Mouse (Mus musculus) intestine, embryonic 16.5 days (tissue): Measurements from ENCODE around the gene Speer4c. TPM values are rescaled to one million over a fixed set of nuclear protein-coding genes. Genes with fewer than 3 reads are reported as not detected.
"Not testable (repeated sequence)": the region's sequence is repeated elsewhere in the genome, so short reads cannot be mapped to it uniquely, and the experiment has no call there.

Experiments used
- ATAC-seq: fragments of 200-750 bp; cut with Nextera tagmentation; 2 replicates; pipeline ENCODE4 v1.8.0; 2017; ENCODE audit warnings: moderate TSS enrichment, moderate library complexity
- H3K27ac ChIP-seq: fragments of 300-500 bp; sonication (generic); 2 replicates; pipeline ENCODE4 v1.5.1; 2014; ENCODE audit warnings: mild to moderate bottlenecking, low read length
- H3K27me3 ChIP-seq: fragments of 300-500 bp; sonication (generic); replicated peaks from 2 replicates; pipeline ENCODE4 v1.6.1; 2014; ENCODE audit warnings: low read length, control low read depth, mixed read lengths; ENCODE audit not compliant: control insufficient read depth, insufficient read depth
- H3K36me3 ChIP-seq: fragments of 300-500 bp; sonication (generic); 2 replicates; pipeline ENCODE4 v1.6.1; 2014; ENCODE audit warnings: low read length, control low read depth; ENCODE audit not compliant: control insufficient read depth, insufficient read depth
- H3K4me1 ChIP-seq: fragments of 300-500 bp; sonication (generic); 2 replicates; pipeline ENCODE4 v1.6.1; 2014; ENCODE audit warnings: low read length, control low read depth, mixed read lengths; ENCODE audit not compliant: control insufficient read depth, insufficient read depth
- H3K4me2 ChIP-seq: fragments of 300-500 bp; sonication (generic); 2 replicates; pipeline ENCODE4 v1.6.1; 2014; ENCODE audit warnings: low read depth, low read length, control low read depth
- H3K4me3 ChIP-seq: fragments of 300-500 bp; sonication (generic); 2 replicates; pipeline ENCODE4 v1.5.1; 2014; ENCODE audit warnings: mild to moderate bottlenecking, low read length
- H3K9ac ChIP-seq: fragments of 300-500 bp; sonication (generic); 2 replicates; pipeline ENCODE4 v1.6.1; 2014; ENCODE audit warnings: low read depth, low read length
- H3K9me3 ChIP-seq: fragments of 300-500 bp; sonication (generic); 2 replicates; pipeline ENCODE4 v1.6.1; 2016; ENCODE audit warnings: low read length, control low read depth; ENCODE audit not compliant: control insufficient read depth
- WGBS: fragments of 180-500 bp; shearing (Covaris S2); extraction: QIAGEN DNeasy Blood & Tissue Kit; methylation state at CpG from one replicate; pipeline ENCODE4 v1.1.7; 2014; 5-methylcytosine and 5-hydroxymethylcytosine counted together
- polyA plus RNA-seq: library from polyadenylated mRNA; unstranded; fragments of >200 nt; fragmentation: Nextera tagmentation; extraction: Ambion mirVana; gene quantifications from 2 replicates; pipeline ENCODE4 v1.2.1, GENCODE M21; 2015

Speer4c gene
- polyA plus RNA-seq, 1 experiment from 2014 or later = not detected

DNA sequence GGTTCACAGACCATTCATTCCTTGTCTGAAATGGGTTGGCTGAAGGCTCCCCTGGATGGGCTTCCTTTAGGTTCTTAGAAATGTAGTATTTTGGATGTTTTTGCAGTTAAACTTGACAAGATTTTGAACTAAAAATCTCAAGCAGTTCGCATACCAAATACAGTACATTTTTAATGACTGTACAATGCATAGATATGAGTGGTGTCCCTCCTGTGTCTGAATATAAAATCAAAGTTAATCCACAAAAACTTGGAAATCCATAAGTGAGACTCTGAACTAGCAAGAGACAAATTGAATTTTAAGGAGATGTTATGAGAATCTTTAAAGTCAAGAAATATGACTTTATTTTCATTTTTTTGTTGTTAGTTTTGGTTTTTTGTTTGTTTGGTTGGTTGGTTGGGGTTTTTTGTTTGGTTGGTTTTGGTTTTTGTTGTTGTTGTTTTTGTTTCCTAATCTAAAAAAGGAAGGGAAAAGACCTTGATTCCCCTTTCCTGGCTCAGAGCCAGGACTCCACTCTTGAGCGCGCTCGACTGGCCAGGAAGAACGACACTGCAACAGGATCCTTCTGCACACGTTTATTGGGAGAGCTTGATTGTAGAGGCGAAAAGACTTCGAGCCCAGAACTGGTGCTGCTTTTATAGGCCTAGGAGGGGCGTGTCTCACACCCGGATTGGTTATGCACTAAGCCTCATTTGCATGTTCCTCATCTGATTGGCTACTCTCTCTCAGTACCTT is 32.6 kb downstream of the Speer4c start:
- not testable (repeated sequence) for H3K36me3 ChIP-seq, H3K4me2 ChIP-seq, H3K4me3 ChIP-seq, H3K27me3 ChIP-seq, H3K27ac ChIP-seq, H3K9ac ChIP-seq, H3K4me1 ChIP-seq
- peaks cover 11% of the 10 kb centered on the region; the same call in 1 of the 2 replicates for H3K9me3 ChIP-seq
- ATAC-seq = 0 out of 2 replicates have a peak, but pooled peaks have one; percentile 56
- 76% methylated on average over 7 of the region's 10 CpGs for WGBS

DNA sequence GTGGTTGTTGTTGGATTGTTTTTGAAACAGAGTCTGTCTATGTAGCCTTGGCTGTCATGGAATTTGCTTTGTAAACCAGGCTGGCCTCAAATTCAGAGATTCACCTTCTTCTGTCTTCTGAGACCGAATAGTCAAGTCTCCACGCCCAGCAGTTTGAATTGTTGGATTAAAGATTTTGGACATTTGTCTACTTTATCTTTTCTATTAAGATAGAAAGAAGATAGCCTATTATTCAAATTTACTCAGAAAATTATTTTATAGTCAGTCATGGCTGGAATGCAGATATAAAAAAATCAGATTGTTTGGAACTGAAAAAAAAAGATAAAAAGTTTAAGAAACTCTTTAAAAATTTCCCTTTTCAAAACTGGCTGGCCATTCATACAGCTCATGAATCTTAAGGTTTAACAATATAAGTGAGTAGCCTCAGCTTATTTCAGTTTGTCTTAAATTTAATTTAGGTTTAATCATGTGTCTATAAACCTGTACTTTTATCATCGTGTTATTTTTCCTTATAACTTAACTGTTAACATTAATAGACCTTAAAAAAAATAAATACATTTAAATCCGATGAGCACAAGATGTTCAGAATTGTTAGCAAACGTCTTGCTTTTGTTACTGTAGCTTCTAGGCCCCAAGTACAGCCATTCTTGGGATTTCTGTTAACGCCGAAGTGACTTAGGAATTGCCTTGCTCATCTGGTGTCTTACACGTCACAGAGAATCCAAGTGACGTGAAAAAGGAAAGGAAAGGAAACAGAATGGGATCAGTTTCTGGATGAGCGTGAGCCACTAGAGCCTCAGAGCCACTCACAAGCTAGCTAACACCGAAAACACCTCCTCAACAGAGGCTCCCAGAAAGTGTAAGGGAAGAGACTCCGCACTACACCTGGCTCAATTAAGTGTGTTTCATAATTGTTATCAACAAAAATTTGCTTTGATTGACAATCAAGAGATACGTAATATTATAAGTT is 33.8 kb downstream of the Speer4c start:
- not testable (repeated sequence) for H3K9ac ChIP-seq, H3K27me3 ChIP-seq, H3K4me1 ChIP-seq, H3K4me3 ChIP-seq, H3K27ac ChIP-seq, H3K4me2 ChIP-seq, H3K36me3 ChIP-seq
- WGBS = 69% methylated on average over 13 of the region's 13 CpGs
- ATAC-seq = 0 out of 2 replicates have a peak, but pooled peaks have one; percentile 53
- peaks cover 11% of the 10 kb centered on the region; the same call in 1 of the 2 replicates for H3K9me3 ChIP-seq

GRCm38 (mm10) chr5:15678907-15679306 is 35.2 kb downstream of the Speer4c start:
- WGBS = 71% methylated on average over 2 of the region's 2 CpGs

GRCm38 (mm10) chr5:15677750-15678149 is 36.3 kb downstream of the Speer4c start:
- not testable (repeated sequence) for H3K9ac ChIP-seq, H3K36me3 ChIP-seq, H3K4me1 ChIP-seq, H3K27ac ChIP-seq, H3K4me2 ChIP-seq, H3K4me3 ChIP-seq, H3K27me3 ChIP-seq
- 0 out of 2 replicates have a peak, but pooled peaks have one; percentile 67 for ATAC-seq
- peaks cover 11% of the 10 kb centered on the region; the same call in 1 of the 2 replicates for H3K9me3 ChIP-seq
- WGBS = 88% methylated on average over 2 of the region's 4 CpGs

More at GRCm38 (mm10) chr5:15678907-15679306, 35.2 kb downstream of the Speer4c start:
- not testable (repeated sequence) for H3K9ac ChIP-seq, H3K4me2 ChIP-seq, H3K27ac ChIP-seq, H3K27me3 ChIP-seq, H3K4me3 ChIP-seq, ATAC-seq, H3K4me1 ChIP-seq, H3K36me3 ChIP-seq
- peaks cover 11% of the 10 kb centered on the region; the same call in 1 of the 2 replicates for H3K9me3 ChIP-seq

DNA sequence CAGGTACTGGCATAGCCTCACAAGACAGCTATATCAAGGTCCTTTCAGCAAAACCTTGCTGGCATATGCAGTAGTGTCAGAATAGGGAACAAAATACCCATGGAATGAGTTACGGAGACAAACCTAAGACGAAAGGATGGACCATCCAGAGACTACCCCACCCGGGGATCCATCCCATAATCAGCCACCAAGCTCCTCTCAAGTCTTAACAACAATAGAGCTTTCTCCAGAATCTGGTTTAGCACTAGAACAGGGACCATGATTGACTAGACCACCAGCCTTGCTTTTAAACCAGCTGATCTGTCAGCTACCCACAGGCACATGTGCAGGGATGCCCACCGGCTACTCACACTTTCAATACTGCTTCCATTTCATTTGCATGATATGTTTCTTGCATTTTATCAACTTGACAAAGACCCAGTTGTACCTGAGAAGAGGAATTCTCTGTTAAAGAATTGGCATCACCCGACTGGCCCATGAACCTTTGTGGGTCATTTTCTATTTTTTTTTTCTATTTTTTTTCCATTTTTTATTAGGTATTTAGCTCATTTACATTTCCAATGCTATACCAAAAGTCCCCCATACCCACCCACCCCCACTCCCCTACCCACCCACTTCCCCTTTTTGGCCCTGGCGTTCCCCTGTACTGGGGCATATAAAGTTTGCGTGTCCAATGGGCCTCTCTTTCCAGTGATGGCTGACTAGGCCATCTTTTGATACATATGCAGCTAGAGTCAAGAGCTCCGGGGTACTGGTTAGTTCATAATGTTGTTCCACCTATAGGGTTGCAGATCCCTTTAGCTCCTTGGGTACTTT is 39.4 kb downstream of the Speer4c start:
- not testable (repeated sequence) for H3K27me3 ChIP-seq, H3K4me3 ChIP-seq
- WGBS = 89% methylated on average over 5 of the region's 8 CpGs

GRCm38 (mm10) chr5:15673989-15674388 is 40.1 kb downstream of the Speer4c start:
- not testable (repeated sequence) for ATAC-seq, H3K36me3 ChIP-seq, H3K9ac ChIP-seq, H3K4me2 ChIP-seq, H3K27ac ChIP-seq, H3K4me1 ChIP-seq, H3K9me3 ChIP-seq, H3K4me3 ChIP-seq, H3K27me3 ChIP-seq
- WGBS = 76% methylated on average over 2 of the region's 2 CpGs

More for the DNA sequence above, 39.4 kb downstream of the Speer4c start:
- H3K9me3 ChIP-seq, H3K9ac ChIP-seq, H3K4me2 ChIP-seq, H3K4me1 ChIP-seq, H3K36me3 ChIP-seq, H3K27ac ChIP-seq: not testable (repeated sequence)
- peak; percentile 59 for ATAC-seq

- not testable (repeated sequence) for H3K27me3 ChIP-seq, H3K9me3 ChIP-seq, H3K9ac ChIP-seq, H3K4me3 ChIP-seq, ATAC-seq, H3K36me3 ChIP-seq, H3K4me2 ChIP-seq, H3K27ac ChIP-seq, H3K4me1 ChIP-seq
- 84% methylated on average over 7 of the region's 18 CpGs for WGBS
Observed at GRCm38 (mm10) chr5:15670789-15671188, 43.3 kb downstream of the Speer4c start.

GRCm38 (mm10) chr5:15663847-15664246 is 50.2 kb downstream of the Speer4c start:
- H3K9me3 ChIP-seq, H3K36me3 ChIP-seq, H3K9ac ChIP-seq, H3K27ac ChIP-seq, ATAC-seq, H3K4me3 ChIP-seq, H3K4me2 ChIP-seq, H3K27me3 ChIP-seq, H3K4me1 ChIP-seq: not testable (repeated sequence)
- WGBS = 75% methylated on average over 7 of the region's 7 CpGs
